Mouse (Mus musculus) forebrain, embryonic 13.5 days (tissue): ENCODE measurements around the gene Tmem63a. TPM values are rescaled to one million over a fixed set of nuclear protein-coding genes. Genes with fewer than 3 reads are reported as not detected.
A peak's percentile ranks its signal among the peaks of the same experiment; 100 is the strongest.

Source experiments
- ATAC-seq: fragments of 200-750 bp; cut with Nextera tagmentation; 2 replicates; pipeline ENCODE4 v1.8.0; 2017
- H3K27ac ChIP-seq: fragments of 300-500 bp; sonication (generic); 2 replicates; pipeline ENCODE4 v1.5.1; 2015; ENCODE audit warnings: inconsistent platforms, mild to moderate bottlenecking, moderate library complexity
- H3K27me3 ChIP-seq: fragments of 300-500 bp; sonication (generic); 2 replicates; pipeline ENCODE4 v1.6.1; 2015; ENCODE audit warnings: mild to moderate bottlenecking, inconsistent platforms
- H3K36me3 ChIP-seq: fragments of 300-500 bp; sonication (generic); 2 replicates; pipeline ENCODE4 v1.6.1; 2015; ENCODE audit warnings: mild to moderate bottlenecking, inconsistent platforms; ENCODE audit not compliant: poor library complexity, severe bottlenecking
- H3K4me1 ChIP-seq: fragments of 300-500 bp; sonication (generic); 2 replicates; pipeline ENCODE4 v1.6.1; 2015; ENCODE audit warnings: inconsistent platforms
- H3K4me2 ChIP-seq: fragments of 300-500 bp; sonication (generic); 2 replicates; pipeline ENCODE4 v1.6.1; 2015; ENCODE audit warnings: inconsistent platforms, mild to moderate bottlenecking, moderate library complexity
- H3K4me3 ChIP-seq: fragments of 300-500 bp; sonication (generic); 2 replicates; pipeline ENCODE4 v1.5.1; 2015; ENCODE audit warnings: mild to moderate bottlenecking, inconsistent platforms
- H3K9ac ChIP-seq: fragments of 300-500 bp; sonication (generic); 2 replicates; pipeline ENCODE4 v1.6.1; 2015; ENCODE audit warnings: mild to moderate bottlenecking, inconsistent platforms
- H3K9me3 ChIP-seq: fragments of 300-500 bp; sonication (generic); replicated peaks from 2 replicates; pipeline ENCODE4 v1.6.1; 2016; ENCODE audit warnings: inconsistent platforms
- WGBS: fragments of 180-500 bp; shearing (Covaris S2); methylation state at CpG from one replicate; pipeline ENCODE4 v1.1.7; 2015; 5-methylcytosine and 5-hydroxymethylcytosine counted together
- polyA plus RNA-seq: library from polyadenylated mRNA; unstranded; fragments of >200 nt; fragmentation: Nextera tagmentation; extraction: Ambion mirVana; gene quantifications from 2 replicates; pipeline ENCODE4 v1.2.1, GENCODE M21; 2015

Gene Tmem63a
- polyA plus RNA-seq, 1 experiment from 2014 or later, result 0.88 TPM

DNA sequence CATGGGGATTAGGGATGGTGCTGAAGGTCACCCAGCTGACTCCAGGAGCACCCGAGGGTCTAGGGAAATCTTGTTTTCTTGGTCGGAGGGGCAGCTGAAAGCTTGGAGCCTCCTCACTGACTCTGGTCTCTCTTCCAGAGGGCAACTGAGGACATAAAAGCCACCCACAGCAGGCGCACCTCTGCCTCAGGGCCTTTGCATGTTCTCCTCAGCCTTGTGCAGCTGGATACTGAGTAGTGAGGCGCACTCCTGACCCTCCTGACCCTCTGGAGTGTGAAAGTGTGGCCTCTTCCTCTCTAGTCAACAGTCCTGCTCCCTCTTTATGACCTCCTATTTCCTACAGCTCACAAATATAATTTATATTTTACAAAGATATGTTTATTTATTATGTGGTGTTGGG lies 73.9 kb downstream of the Tmem63a start:
- 88% methylated on average over 4 of the region's 4 CpGs for WGBS
- H3K4me2 ChIP-seq, result peak overlapping the region; percentile 92
- no peak overlapping the region for H3K9ac ChIP-seq
- no peak overlapping the region for H3K4me3 ChIP-seq
- no peaks in the 10 kb centered on the region for H3K9me3 ChIP-seq
- no peaks in the 10 kb centered on the region for H3K36me3 ChIP-seq
- peaks cover 17% of the 10 kb centered on the region for H3K4me1 ChIP-seq
- no peak overlapping the region for H3K27ac ChIP-seq
- ATAC-seq, result no peak
- peaks cover 12% of the 10 kb centered on the region for H3K27me3 ChIP-seq

DNA sequence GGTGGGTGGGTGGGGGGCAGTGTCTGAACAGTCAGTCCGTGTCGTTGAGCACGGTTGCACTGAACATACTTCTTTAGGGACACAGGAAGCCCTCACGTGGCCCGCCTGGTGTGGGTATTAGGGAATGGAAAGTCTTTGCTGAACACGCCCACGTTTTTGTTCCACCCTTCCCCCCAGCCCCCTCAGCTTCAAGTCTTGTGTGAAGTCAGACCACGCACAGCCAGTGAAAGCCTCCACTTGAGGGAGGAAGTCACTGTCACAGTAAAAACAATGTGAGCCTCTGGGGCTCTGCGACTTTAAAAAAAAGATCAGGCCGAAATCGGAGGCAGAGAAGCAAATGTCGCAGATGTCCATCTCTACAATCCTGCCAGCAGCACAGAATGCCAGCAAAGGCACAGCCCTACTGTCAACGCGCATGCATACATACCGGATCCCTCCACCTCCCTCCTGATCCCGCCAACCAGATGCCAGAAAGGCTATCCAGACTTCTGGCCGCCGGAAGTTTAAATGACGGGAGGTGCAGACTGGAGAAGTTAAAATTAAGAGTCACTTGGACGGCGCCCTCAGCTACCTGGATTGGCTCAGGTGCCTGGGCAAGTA lies 74.5 kb downstream of the Tmem63a start:
- 6% methylated on average over 21 of the region's 21 CpGs for WGBS
- no peaks in the 10 kb centered on the region for H3K36me3 ChIP-seq
- H3K9ac ChIP-seq, result peak overlapping the region; percentile 53
- peak overlapping the region; percentile 92 for H3K4me2 ChIP-seq
- peak overlapping the region; percentile 47 for H3K4me3 ChIP-seq
- peaks cover 12% of the 10 kb centered on the region for H3K27me3 ChIP-seq
- no peaks in the 10 kb centered on the region for H3K9me3 ChIP-seq
- H3K4me1 ChIP-seq, result peaks cover 17% of the 10 kb centered on the region
- peak; percentile 67 for ATAC-seq
- H3K27ac ChIP-seq, result no peak overlapping the region

DNA sequence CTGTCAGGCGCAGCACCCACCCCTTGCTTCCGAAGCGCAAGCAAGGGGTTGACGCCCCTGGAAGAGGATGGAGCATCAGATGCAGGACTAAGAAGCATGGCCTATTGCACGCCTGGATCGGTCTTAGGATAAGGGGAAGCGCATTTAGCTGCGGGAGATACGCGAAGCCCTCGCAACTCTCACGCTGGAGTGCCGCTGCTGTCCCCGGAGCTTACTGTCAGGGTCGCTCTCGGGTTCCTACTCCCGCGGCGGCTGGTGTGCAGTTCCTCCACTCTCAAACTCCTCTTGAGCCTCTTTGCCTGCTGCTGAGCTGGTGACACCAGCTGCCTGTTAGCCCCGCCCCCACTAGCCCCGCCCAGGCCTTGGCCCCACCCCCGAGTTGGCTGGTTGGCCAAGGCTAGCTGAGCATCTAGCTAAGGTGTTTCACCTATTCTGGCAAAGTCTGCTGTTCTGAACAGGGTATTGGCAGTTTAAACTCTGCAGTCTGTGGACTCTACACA lies 75.1 kb downstream of the Tmem63a start:
- Histone ChIP-seq H3K27me3 (peaks cover 12% of the 10 kb centered on the region), H3K36me3 (no peaks in the 10 kb centered on the region), H3K4me2 (peak overlapping the region; percentile 92), H3K4me1 (peaks cover 17% of the 10 kb centered on the region), H3K9me3 (no peaks in the 10 kb centered on the region), H3K9ac (peak overlapping the region; percentile 53), H3K4me3 (peak overlapping the region; percentile 47), H3K27ac (no peak overlapping the region)
- under 1% methylated on average over 22 of the region's 22 CpGs for WGBS
- ATAC-seq, result peak; percentile 88

DNA sequence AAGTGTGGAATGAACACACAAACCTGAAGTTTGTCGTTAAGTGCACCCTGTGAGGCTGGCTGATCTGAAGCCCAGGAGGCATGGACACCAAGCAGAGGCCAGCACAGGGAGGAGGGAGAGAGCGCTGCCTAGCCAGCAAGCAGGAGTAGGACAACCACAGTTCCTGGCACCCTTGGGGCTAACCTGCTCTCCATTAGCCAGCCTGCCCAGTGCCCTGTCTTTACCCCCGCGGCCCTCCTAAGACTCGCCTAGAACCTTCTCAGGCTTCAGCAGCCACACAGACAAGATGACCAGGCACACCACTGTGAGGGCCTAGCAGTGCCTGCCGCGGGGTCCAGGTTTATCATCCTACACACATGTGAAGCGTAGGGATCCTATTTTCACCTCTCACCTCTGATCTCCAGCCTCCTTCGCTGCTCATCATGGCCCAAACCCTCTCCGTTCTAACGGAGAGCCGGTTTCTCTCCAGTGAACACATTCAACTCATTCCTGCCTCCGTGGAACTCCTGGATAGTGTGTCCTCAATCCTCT lies 75.8 kb downstream of the Tmem63a start:
- 77% methylated on average over 13 of the region's 13 CpGs for WGBS
- H3K4me3 ChIP-seq, result no peak overlapping the region

DNA sequence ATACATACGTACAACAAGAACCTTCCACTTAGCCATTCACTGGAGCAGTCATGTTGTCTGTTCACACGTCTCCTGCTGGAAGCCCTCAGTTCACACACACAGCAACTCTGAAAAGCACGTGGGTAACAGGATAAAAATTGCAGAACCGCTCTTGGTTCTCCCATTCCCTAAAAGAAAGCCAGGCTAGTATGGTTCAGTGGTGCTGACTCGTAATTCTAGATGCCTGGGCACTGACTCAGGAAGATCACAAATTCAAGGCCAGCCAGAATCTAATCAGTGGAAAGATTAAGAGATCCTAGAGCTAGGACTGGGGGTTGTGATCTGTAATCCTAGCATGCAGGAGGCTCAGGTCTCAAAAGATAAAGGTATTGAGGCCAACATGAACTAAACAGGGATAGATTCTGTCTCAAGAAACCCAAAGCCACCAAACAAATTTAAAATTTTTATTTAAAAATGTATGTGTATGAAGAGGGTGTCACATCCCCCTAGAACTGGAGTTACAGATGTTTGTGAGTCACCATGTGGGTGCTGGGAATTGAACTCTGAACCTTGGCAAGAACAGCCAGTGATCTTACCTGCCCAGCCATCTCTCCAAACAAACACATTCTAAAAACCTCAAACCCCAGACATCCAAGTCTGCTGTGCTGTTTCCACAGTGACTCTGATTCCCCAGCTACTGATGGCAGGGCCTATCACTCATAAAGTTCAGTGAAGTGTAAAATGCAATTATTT lies 78.8 kb downstream of the Tmem63a start, which contains the start of gene Ephx1:
Gene Ephx1, minus strand, starts transcription at position 149 of the 732 bp plus-strand sequence.
- 54% methylated on average over 5 of the region's 5 CpGs for WGBS
- H3K4me1 ChIP-seq, result peaks cover 14% of the 10 kb centered on the region
- ATAC-seq, result no peak
- H3K4me2 ChIP-seq, result no peak within 1 kb of the TSS
- no peak within 1 kb of the TSS for H3K4me3 ChIP-seq
- no peak within 1 kb of the TSS for H3K9ac ChIP-seq
- H3K27me3 ChIP-seq, result peaks cover 10% of the 10 kb centered on the region
- no peaks in the 10 kb centered on the region for H3K36me3 ChIP-seq
- no peaks in the 10 kb centered on the region for H3K9me3 ChIP-seq
- no peak within 1 kb of the TSS for H3K27ac ChIP-seq

More for the DNA sequence above, 75.8 kb downstream of the Tmem63a start:
- Histone ChIP-seq H3K27me3 (peaks cover 12% of the 10 kb centered on the region), H3K36me3 (no peaks in the 10 kb centered on the region), H3K4me1 (peaks cover 17% of the 10 kb centered on the region), H3K9me3 (no peaks in the 10 kb centered on the region), H3K4me2 (no peak overlapping the region), H3K9ac (no peak overlapping the region), H3K27ac (no peak overlapping the region)
- no peak for ATAC-seq

DNA sequence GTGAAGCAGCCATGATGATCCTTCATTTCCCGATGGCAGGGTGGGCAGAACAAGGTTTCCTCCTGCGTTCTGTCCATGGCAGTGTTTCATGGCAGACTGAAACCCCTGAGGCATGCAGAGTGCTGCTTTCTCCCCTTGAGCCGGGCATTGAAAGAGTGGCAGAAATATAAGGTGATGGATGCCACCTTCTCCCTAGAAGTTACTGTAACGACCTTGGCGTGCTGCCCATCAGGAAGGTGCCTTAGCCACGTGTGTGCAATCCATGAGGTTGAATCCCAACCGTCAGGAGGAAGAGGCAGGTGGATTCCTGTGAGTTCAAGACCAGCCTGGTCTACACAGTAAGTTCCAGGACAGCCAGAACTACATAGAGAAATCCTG lies 79.3 kb downstream of the Tmem63a start:
- 64% methylated on average over 7 of the region's 7 CpGs for WGBS
- no peak overlapping the region for H3K4me3 ChIP-seq
- H3K27me3 ChIP-seq, result peaks cover 8% of the 10 kb centered on the region
- H3K4me1 ChIP-seq, result peaks cover 10% of the 10 kb centered on the region
- H3K4me2 ChIP-seq, result no peak overlapping the region
- H3K36me3 ChIP-seq, result no peaks in the 10 kb centered on the region
- ATAC-seq, result no peak
- H3K27ac ChIP-seq, result no peak overlapping the region
- H3K9me3 ChIP-seq, result no peaks in the 10 kb centered on the region
- H3K9ac ChIP-seq, result no peak overlapping the region

DNA sequence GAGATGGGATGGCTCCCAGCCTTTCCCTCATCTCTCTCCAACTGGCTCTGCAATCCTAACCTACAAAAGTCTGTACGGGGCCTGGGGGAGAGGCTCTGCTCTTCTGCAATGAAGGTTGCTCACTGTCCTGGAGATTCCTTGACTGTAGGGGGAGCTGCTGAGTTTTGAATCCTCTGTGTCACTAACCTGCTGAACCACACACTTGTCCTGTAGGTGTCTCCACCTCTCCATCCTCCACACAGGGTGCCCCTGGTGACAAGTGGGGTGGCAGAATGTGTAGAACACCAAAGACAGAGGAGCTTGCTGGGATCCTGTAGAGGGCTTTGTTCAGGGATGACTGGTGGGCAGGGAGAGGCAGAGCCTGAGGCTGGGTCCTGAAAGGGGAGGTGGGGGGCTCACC lies 80.1 kb downstream of the Tmem63a start:
- Histone ChIP-seq H3K9me3 (no peaks in the 10 kb centered on the region), H3K4me3 (no peak overlapping the region), H3K27me3 (peaks cover 8% of the 10 kb centered on the region), H3K4me2 (no peak overlapping the region), H3K36me3 (no peaks in the 10 kb centered on the region), H3K9ac (no peak overlapping the region), H3K27ac (no peak overlapping the region), H3K4me1 (peaks cover 2% of the 10 kb centered on the region; the same call in 1 of the 2 replicates)
- no peak for ATAC-seq
- WGBS, result 25% methylated on average over 1 of the region's 1 CpGs

Other genes starting within 250 kb of the Tmem63a start
- gene Mixl1, start 245.3 kb upstream of the Tmem63a start, polyA plus RNA-seq, result 0.09 TPM in 1 of 2 replicates, not detected in the other
- 19.0 and 19.3 TPM in 2 replicates for gene Acbd3, start 216.3 kb upstream of the Tmem63a start, polyA plus RNA-seq
- gene H3f3a, start 128.4 kb upstream of the Tmem63a start, polyA plus RNA-seq, result 4,035 and 4,414 TPM in 2 replicates
- 32.7 and 33.8 TPM in 2 replicates for gene Sde2, start 91.2 kb upstream of the Tmem63a start, polyA plus RNA-seq
- gene Lefty2, start 49.2 kb upstream of the Tmem63a start, polyA plus RNA-seq, result 0.41 and 0.94 TPM in 2 replicates
- gene Pycr2, start 38.1 kb upstream of the Tmem63a start, polyA plus RNA-seq, result 90.6 and 101 TPM in 2 replicates
- not detected in 2 replicates for gene Lefty1, start 7.3 kb upstream of the Tmem63a start, polyA plus RNA-seq
- 1.3 and 1.7 TPM in 2 replicates for gene Ephx1, start 78.6 kb downstream of the Tmem63a start, polyA plus RNA-seq
- gene 9130409I23Rik, start 108.9 kb downstream of the Tmem63a start, polyA plus RNA-seq, result 0.11 TPM in 1 of 2 replicates, not detected in the other
- gene Nvl, start 201.9 kb downstream of the Tmem63a start, polyA plus RNA-seq, result 41.7 and 44.1 TPM in 2 replicates
- gene Cnih4, start 202.3 kb downstream of the Tmem63a start, polyA plus RNA-seq, result 94.9 and 99.5 TPM in 2 replicates